Mouse (Mus musculus): ENCODE results near the gene Olfr986. TPM values are rescaled to one million over a fixed set of nuclear protein-coding genes. Genes with fewer than 3 reads are reported as not detected.

The Olfr986 gene
- polyA plus RNA-seq (2017; shearing (Covaris generic)), result 0.11 TPM

GRCm38 (mm10) chr9:40180620-40181019 is at the start of gene Olfr986:
Gene Olfr986 (plus strand): TSS chr9:40180920.

GRCm38 (mm10) chr9:40192098-40193038 is 11.6 kb downstream of the Olfr986 start, which contains the start of gene Zfp202:
Gene Zfp202 (plus strand): TSS chr9:40192316.

Other genes starting within 250 kb of the Olfr986 start
- 0.24 TPM for gene Olfr974, start 243.4 kb upstream of the Olfr986 start, polyA plus RNA-seq (2017; shearing (Covaris generic))
- gene Olfr975, start 228.9 kb upstream of the Olfr986 start, polyA plus RNA-seq (2017; shearing (Covaris generic)), result not detected
- not detected for gene Olfr976, start 219.8 kb upstream of the Olfr986 start, polyA plus RNA-seq (2017; shearing (Covaris generic))
- 0.49 TPM for gene Olfr978, start 188.8 kb upstream of the Olfr986 start, polyA plus RNA-seq (2017; shearing (Covaris generic))
- not detected for gene Olfr979, start 177.5 kb upstream of the Olfr986 start, polyA plus RNA-seq (2017; shearing (Covaris generic))
- gene Olfr980, start 171.3 kb upstream of the Olfr986 start, polyA plus RNA-seq (2017; shearing (Covaris generic)), result 0.12 TPM
- not detected for gene Olfr981, start 159.5 kb upstream of the Olfr986 start, polyA plus RNA-seq (2017; shearing (Covaris generic))
- 0.55 TPM for gene Olfr982, start 107.1 kb upstream of the Olfr986 start, polyA plus RNA-seq (2017; shearing (Covaris generic))
- gene Olfr983, start 87.3 kb upstream of the Olfr986 start, polyA plus RNA-seq (2017; shearing (Covaris generic)), result not detected
- not detected for gene Olfr984, start 66.7 kb upstream of the Olfr986 start, polyA plus RNA-seq (2017; shearing (Covaris generic))
- gene Olfr985, start 50.7 kb upstream of the Olfr986 start, polyA plus RNA-seq (2017; shearing (Covaris generic)), result not detected
- gene Tmem225, start 32.8 kb upstream of the Olfr986 start, polyA plus RNA-seq (2017; shearing (Covaris generic)), result 0.39 TPM
- 1.2 TPM for gene Zfp202, start 11.4 kb downstream of the Olfr986 start, polyA plus RNA-seq (2017; shearing (Covaris generic))
- 0.16 TPM for gene Scn3b, start 88.3 kb downstream of the Olfr986 start, polyA plus RNA-seq (2017; shearing (Covaris generic))

Measured in effector memory CD4-positive, alpha-beta T cell, adult 7 months (primary cell).